Mouse (Mus musculus): ENCODE results near the gene Gnas. TPM values are rescaled to one million over a fixed set of nuclear protein-coding genes. Genes with fewer than 3 reads are reported as not detected.

Gnas gene
- polyA plus RNA-seq, 1 experiment from 2014 or later: 1,008 TPM

- ATAC-seq (no peak), DNase-seq (ENCODE audit: low read depth, low spot score) (no peak)
- no peaks in the 10 kb centered on the region for H3K27me3 ChIP-seq
- ChIA-PET CTCF (interaction anchor here (1.1 kb wide), 1 partner anchor 9 kb away, joined by 3 read pairs; no protein-coding TSS in a partner anchor), POLR2A (no interaction called here)
- no peak for TF ChIP-seq CTCF (IDR thresholded peaks at IDR 0.05)
- in situ Hi-C loops (cut with MboI; ENCODE audit: low pct_unique_long_range_greater_than_20kb): no loop called here
These were observed 75.5 kb downstream of the Gnas start for GRCm38 (mm10) chr2:174359656-174360055.

DNA sequence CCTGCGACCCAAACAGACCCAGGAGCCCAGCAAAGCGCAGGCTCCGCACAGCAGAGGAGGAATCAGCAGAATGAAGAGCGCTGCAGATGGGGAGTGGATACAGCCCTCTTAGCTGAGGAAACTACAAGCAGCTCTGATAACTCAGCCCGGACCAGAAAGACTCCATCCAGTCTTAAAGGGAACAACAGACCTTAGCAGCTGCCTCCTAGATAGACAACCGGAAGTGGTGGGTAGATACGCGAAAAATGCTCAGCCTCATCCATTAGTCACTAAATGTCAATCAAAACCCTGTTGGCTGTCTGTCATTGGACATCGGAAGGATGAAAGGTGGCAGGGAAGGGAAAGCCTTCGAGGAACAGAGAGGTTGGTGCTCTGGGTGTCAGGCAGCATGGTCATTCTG, 82.5 kb downstream of the Gnas start:
- DNase-seq (ENCODE audit: low read depth, low spot score) (no peak), ATAC-seq (no peak)
- TF ChIP-seq CTCF (IDR thresholded peaks at IDR 0.05): no peak
- in situ Hi-C loops (cut with MboI; ENCODE audit: low pct_unique_long_range_greater_than_20kb): no loop called here
- POLR2A ChIA-PET: no interaction called here
- CTCF ChIA-PET: no interaction called here
- H3K27me3 ChIP-seq: peaks cover 13% of the 10 kb centered on the region

GRCm38 (mm10) chr2:174381021-174381420, 96.9 kb downstream of the Gnas start:
- POLR2A ChIA-PET: interaction anchor here (0.7 kb wide), 1 partner anchor 56 kb away, joined by 4 read pairs; no protein-coding TSS in a partner anchor
- peaks cover 18% of the 10 kb centered on the region for H3K27me3 ChIP-seq
- ATAC-seq (no peak), DNase-seq (ENCODE audit: low read depth, low spot score) (no peak)
- TF ChIP-seq CTCF (IDR thresholded peaks at IDR 0.05): no peak
- CTCF ChIA-PET: no interaction called here
- in situ Hi-C loops (cut with MboI; ENCODE audit: low pct_unique_long_range_greater_than_20kb): no loop called here

GRCm38 (mm10) chr2:174391936-174392335, 107.8 kb downstream of the Gnas start:
- in situ Hi-C loops (cut with MboI; ENCODE audit: low pct_unique_long_range_greater_than_20kb): no loop called here
- ChIA-PET CTCF (no interaction called here), POLR2A (no interaction called here)
- DNase-seq (ENCODE audit: low read depth, low spot score) (no peak), ATAC-seq (no peak)
- no peaks in the 10 kb centered on the region for H3K27me3 ChIP-seq
- no peak for TF ChIP-seq CTCF (IDR thresholded peaks at IDR 0.05)

DNA sequence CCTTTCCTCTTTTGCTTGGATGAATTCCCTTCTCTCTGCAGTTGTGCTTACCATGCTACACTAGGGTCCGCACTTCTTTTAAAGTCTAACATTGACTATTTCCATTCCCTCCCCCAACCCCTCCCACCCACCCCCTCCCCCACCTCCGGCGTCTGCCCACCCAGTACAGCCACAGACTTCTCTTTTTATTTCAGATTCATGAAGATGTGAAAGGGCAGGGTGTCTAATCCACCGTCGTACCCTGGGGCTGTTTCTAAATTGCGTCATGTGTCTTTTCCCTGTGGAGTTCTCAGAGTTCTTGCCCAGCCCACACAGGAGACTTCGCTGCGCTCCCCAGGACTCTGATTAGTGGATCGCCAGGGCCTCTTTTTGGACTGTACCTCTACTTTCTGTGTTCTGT, 108.4 kb downstream of the Gnas start:
- ChIA-PET CTCF (no interaction called here), POLR2A (no interaction called here)
- ATAC-seq (no peak), DNase-seq (ENCODE audit: low read depth, low spot score) (no peak)
- no peaks in the 10 kb centered on the region for H3K27me3 ChIP-seq
- TF ChIP-seq CTCF (IDR thresholded peaks at IDR 0.05): no peak
- in situ Hi-C loops (cut with MboI; ENCODE audit: low pct_unique_long_range_greater_than_20kb): no loop called here

DNA sequence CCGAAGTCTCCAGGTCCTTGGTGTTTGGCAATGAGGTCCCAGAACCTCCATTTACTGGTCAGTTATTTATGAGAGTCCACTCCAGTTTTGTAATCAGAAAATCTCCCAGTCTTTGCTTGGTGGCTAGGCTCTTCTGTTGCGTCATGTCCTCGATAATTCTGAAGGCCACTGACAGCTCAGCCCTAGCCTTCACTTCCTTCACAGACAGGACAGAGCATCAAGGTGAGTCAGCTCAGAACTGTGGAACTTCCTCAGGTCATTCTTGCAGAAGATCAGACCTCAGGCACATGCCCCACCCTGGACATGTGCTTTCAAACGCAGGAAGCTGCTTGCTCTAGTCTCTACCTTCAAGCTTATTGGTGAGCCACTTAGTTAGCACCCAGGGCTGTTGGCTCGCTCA, 109.3 kb downstream of the Gnas start:
- ChIA-PET CTCF (no interaction called here), POLR2A (no interaction called here)
- ATAC-seq (no peak), DNase-seq (ENCODE audit: low read depth, low spot score) (no peak)
- in situ Hi-C loops (cut with MboI; ENCODE audit: low pct_unique_long_range_greater_than_20kb): no loop called here
- no peak for TF ChIP-seq CTCF (IDR thresholded peaks at IDR 0.05)
- no peaks in the 10 kb centered on the region for H3K27me3 ChIP-seq

Other genes with a start within 250 kb of the Gnas start
- 42.4 TPM for gene Stx16, start 208.0 kb upstream of the Gnas start, polyA plus RNA-seq (2021)
- 0.59 TPM for gene Npepl1, start 174.0 kb upstream of the Gnas start, polyA plus RNA-seq (2021)
- gene Gm20721, start 62.4 kb downstream of the Gnas start, polyA plus RNA-seq (2021): 152 TPM
- gene Nelfcd, start 131.5 kb downstream of the Gnas start, polyA plus RNA-seq (2021): 47.1 TPM
- gene Ctsz, start 154.7 kb downstream of the Gnas start, polyA plus RNA-seq (2021): 0.09 TPM
- gene Tubb1, start 166.4 kb downstream of the Gnas start, polyA plus RNA-seq (2021): not detected
- gene Atp5e, start 179.8 kb downstream of the Gnas start, polyA plus RNA-seq (2021): 379 TPM
- 95.9 TPM for gene Prelid3b, start 188.8 kb downstream of the Gnas start, polyA plus RNA-seq (2021)

All from Patski (cell line).